Mouse (Mus musculus) ES-E14 (cell line): ENCODE data around the gene Bcar3. TPM values are rescaled to one million over a fixed set of nuclear protein-coding genes. Genes with fewer than 3 reads are reported as not detected.

Source experiments
- DNase-seq: peaks from one replicate; pipeline ENCODE4 v3.0.0-alpha.2; 2013; ENCODE audit warnings: low read depth, low spot score
- H3K27ac ChIP-seq: 2 replicates; pipeline ENCODE4 v1.5.1; 2012; ENCODE audit warnings: low read depth, mild to moderate bottlenecking, low read length, moderate library complexity, mixed read lengths; ENCODE audit not compliant: poor library complexity, insufficient read depth, severe bottlenecking
- H3K36me3 ChIP-seq: 2 replicates; pipeline ENCODE4 v1.6.1; 2012; ENCODE audit warnings: mild to moderate bottlenecking, low read length, moderate library complexity, mixed read lengths; ENCODE audit not compliant: control insufficient read depth, poor library complexity, insufficient read depth, severe bottlenecking
- H3K4me1 ChIP-seq, 2 experiments: fragments of 150-350 bp in 1 of 2; sonication (generic) in 1 of 2; 2 replicates each; pipeline ENCODE4 v1.6.1; 2012; ENCODE audit warnings: low read length in 2 of 2, mild to moderate bottlenecking in 1 of 2, mixed read lengths in 1 of 2; ENCODE audit not compliant: control insufficient read depth in 2 of 2, insufficient read depth in 2 of 2, poor library complexity in 1 of 2
- H3K4me3 ChIP-seq, 2 experiments: fragments of 150-350 bp in 1 of 2; sonication (generic) in 1 of 2; 2 replicates each; pipeline ENCODE4 v1.5.1; 2012; ENCODE audit warnings: low read length in 2 of 2, low read depth in 1 of 2, mild to moderate bottlenecking in 1 of 2, mixed read lengths in 1 of 2; ENCODE audit not compliant: insufficient read depth in 1 of 2, poor library complexity in 1 of 2, severe bottlenecking in 1 of 2
- H3K9ac ChIP-seq: 2 replicates; pipeline ENCODE4 v1.6.1; 2012; ENCODE audit warnings: low read depth, mild to moderate bottlenecking, low read length, mixed read lengths; ENCODE audit not compliant: poor library complexity, insufficient read depth, severe bottlenecking
- H3K9me3 ChIP-seq: fragments of 150-350 bp; sonication (generic); 2 replicates; pipeline ENCODE4 v1.6.1; 2012; ENCODE audit warnings: low read depth, mild to moderate bottlenecking, low read length; ENCODE audit not compliant: control insufficient read depth, insufficient read depth
- CHD2 ChIP-seq: IDR thresholded peaks from 2 replicates; pipeline ENCODE4 v1.6.1; 2014; ENCODE audit warnings: mild to moderate bottlenecking, low read depth, low read length, inconsistent platforms
- HCFC1 ChIP-seq: IDR thresholded peaks from 2 replicates; pipeline ENCODE4 v1.6.1; 2012; ENCODE audit warnings: low read length, inconsistent platforms, borderline replicate concordance; ENCODE audit not compliant: insufficient read depth
- MAFK ChIP-seq: IDR thresholded peaks from 2 replicates; pipeline ENCODE4 v1.6.1; 2014; ENCODE audit warnings: mild to moderate bottlenecking, low read depth, low read length, inconsistent platforms; ENCODE audit not compliant: insufficient read depth
- ZC3H11A ChIP-seq: IDR thresholded peaks from 2 replicates; pipeline ENCODE4 v1.6.1; 2012; ENCODE audit warnings: low read depth, mild to moderate bottlenecking, inconsistent platforms, low read length, borderline replicate concordance
- ZNF384 ChIP-seq: IDR thresholded peaks from 2 replicates; pipeline ENCODE4 v1.6.1; 2012; ENCODE audit warnings: low read depth, low read length, inconsistent platforms
- in situ Hi-C, 2 experiments: fragments of 600-800 bp; cut with MboI; formaldehyde crosslinking; loops; one replicate each; pipeline ENCODE4 v1.15.1; 2025; ENCODE audit warnings: low sequenced_read_pairs in 2 of 2, inconsistent platforms in 1 of 2; ENCODE audit not compliant: unreplicated experiment in 2 of 2
- total RNA-seq: library from RNA; depleted of rRNA; stranded (reverse); fragments of 300-350 nt; gene quantifications from 2 replicates; pipeline ENCODE4 v1.2.3, GENCODE M21; 2012

Gene Bcar3
- total RNA-seq, 1 experiment: 24.5 TPM

DNA sequence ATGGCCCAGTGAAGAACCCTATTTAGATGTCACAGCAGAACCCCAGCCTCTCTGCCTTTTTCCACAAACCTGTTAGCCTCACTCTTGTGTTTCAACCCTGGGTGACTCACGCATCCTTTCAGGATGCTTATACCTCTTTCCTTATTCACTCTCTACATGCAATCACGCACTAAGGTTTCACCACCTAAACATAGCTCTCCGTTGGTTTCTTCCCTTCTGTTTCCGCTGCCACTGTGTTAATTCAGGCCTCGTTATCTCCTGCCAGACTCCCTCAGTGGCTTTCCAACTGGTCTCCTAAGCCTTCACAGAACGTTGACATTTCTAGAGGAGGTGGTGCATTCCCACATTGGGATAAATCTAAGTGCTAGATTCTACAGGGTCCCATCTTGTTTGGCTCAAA, 196.6 kb downstream of the Bcar3 start:
- Histone ChIP-seq H3K9ac (no peak overlapping the region), H3K9me3 (no peaks in the 10 kb centered on the region), H3K36me3 (no peaks in the 10 kb centered on the region; the same call in 1 of the 2 replicates), H3K4me3 (no peak overlapping the region), H3K4me1 (peaks cover 2 to 14% of the 10 kb centered on the region in 2 experiments), H3K27ac (no peak overlapping the region)
- DNase-seq: no peak
- in situ Hi-C loops: no loop called here
- no peak for TF ChIP-seq HCFC1
- no peak for TF ChIP-seq ZNF384
- TF ChIP-seq ZC3H11A: no peak
- no peak for TF ChIP-seq MAFK
- no peak for TF ChIP-seq CHD2

DNA sequence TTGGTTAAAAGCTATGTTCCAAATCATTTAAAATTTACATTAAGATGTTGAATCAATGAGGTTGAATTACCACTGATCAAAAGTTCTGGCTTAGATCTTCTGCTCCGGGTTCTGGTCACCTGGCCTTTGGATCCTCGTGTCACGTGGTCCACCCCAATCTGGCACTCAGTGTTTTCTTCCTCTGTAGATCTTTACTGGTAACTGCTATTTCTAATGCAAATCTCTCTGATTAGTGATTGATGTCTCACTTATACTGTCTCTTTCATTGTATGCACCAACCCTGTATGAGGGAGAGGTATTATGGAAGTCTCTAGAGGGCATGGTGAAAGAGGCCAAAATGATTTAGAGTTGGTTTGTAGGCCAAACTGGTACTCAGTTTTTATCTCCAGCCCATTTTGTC, 198.1 kb downstream of the Bcar3 start:
- Histone ChIP-seq H3K4me3 (no peak overlapping the region), H3K36me3 (no peaks in the 10 kb centered on the region; the same call in 1 of the 2 replicates), H3K27ac (no peak overlapping the region), H3K9ac (no peak overlapping the region), H3K9me3 (no peaks in the 10 kb centered on the region), H3K4me1 (peaks cover 3 to 12% of the 10 kb centered on the region in 2 experiments; a peak in 3 of 4 replicates)
- in situ Hi-C loops: no loop called here
- DNase-seq: no peak
- no peak for TF ChIP-seq CHD2
- no peak for TF ChIP-seq MAFK

DNA sequence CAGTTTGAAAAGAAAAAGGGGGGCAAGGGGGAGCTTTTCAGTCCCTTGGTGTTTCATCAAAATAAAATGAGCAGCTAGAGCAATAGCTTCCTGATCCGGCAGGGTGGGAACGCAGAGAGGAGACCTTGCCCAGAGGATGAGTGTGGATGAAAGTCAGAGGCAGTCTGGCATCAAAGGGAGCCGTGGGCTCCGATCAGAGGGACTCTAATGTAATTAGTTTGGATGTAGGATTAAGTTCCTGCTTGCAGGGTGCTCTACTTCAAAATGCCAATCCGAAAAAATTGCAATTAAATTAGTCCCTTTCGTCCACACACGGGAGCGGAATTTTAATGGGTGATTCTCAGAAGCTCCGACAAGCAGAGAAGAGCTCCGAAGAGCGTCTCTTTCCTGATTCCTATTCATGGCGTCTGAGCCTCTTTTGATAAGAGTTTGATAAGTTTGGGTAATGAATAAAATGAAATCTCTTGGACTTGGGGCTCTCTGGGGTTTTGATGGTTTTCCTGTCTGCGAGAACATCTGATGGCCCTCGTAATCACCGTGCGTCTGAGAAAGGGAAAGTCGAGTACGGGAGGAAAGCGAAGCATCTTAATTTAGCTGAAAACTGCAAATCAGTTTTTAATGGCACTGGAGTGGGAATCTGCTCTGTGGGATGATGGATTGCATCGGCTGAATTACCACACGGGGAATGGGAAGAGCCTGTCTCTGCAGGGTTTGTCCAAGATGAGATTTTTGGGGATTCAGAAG, 199.1 kb downstream of the Bcar3 start:
- no peak overlapping the region for H3K9ac ChIP-seq
- peaks cover 6 to 14% of the 10 kb centered on the region in 2 experiments; a peak in 3 of 4 replicates for H3K4me1 ChIP-seq
- no peak overlapping the region for H3K4me3 ChIP-seq
- in situ Hi-C loops: no loop called here
- no peaks in the 10 kb centered on the region for H3K9me3 ChIP-seq
- no peak overlapping the region for H3K27ac ChIP-seq
- no peak for DNase-seq
- no peaks in the 10 kb centered on the region; the same call in 1 of the 2 replicates for H3K36me3 ChIP-seq
- TF ChIP-seq CHD2: no peak

DNA sequence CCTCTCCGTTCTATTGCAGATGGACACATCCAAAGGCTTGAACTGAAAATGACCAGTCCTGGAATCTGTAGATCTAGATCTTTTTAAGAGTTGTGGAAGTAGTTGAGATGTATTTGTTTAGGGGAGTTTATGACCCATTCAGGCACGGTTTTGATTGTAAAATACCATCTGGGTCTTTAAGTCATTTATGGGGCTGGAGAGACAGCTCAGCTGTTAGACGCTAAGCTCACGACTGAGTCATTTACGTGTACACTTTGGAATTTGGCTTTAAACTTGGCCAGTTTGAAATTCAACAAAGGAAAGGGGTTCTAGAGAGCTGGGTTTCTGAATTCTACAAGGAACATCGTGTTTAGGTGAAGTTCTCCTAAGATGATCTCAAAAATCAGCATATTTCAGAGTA, 200.8 kb downstream of the Bcar3 start:
- in situ Hi-C loops: no loop called here
- peaks cover 6 to 12% of the 10 kb centered on the region in 2 experiments; a peak in 3 of 4 replicates for H3K4me1 ChIP-seq
- TF ChIP-seq CHD2: no peak
- no peak for TF ChIP-seq HCFC1
- TF ChIP-seq MAFK: no peak
- TF ChIP-seq ZNF384: no peak
- no peak for TF ChIP-seq ZC3H11A

DNA sequence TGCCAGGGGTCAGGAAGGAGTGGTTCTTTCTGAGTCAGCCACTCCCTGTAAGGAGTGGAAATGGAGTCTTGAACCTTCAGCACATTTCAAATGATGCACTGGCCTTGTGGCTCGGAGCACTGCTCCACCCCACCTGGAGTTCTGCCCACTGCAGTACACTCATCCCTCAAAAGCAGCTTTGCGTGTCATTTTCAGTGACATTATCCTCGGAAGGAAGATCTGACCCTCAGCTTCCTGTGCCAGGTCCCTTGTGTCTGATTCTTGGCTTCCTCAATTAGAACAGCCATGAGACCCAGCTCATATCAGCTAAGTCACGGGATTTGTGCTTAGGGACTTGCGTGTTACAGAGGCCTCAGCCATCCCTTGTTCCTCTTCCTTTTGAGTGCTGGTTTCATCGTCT, 203.9 kb downstream of the Bcar3 start:
- no peak overlapping the region for H3K27ac ChIP-seq
- no peaks in the 10 kb centered on the region; the same call in 1 of the 2 replicates for H3K36me3 ChIP-seq
- H3K9me3 ChIP-seq: no peaks in the 10 kb centered on the region
- no peak overlapping the region for H3K9ac ChIP-seq
- no peak for TF ChIP-seq CHD2
- TF ChIP-seq ZC3H11A: no peak
- no peak for TF ChIP-seq MAFK
- TF ChIP-seq HCFC1: no peak
- no peak for TF ChIP-seq ZNF384
- no peak overlapping the region for H3K4me3 ChIP-seq
- no peak for DNase-seq
- in situ Hi-C loops: no loop called here
- peaks cover 6 to 12% of the 10 kb centered on the region in 2 experiments; a peak in 3 of 4 replicates for H3K4me1 ChIP-seq

More for the DNA sequence above, 200.8 kb downstream of the Bcar3 start:
- no peak for DNase-seq
- H3K27ac ChIP-seq: no peak overlapping the region
- H3K36me3 ChIP-seq: no peaks in the 10 kb centered on the region; the same call in 1 of the 2 replicates
- no peak overlapping the region for H3K4me3 ChIP-seq
- H3K9me3 ChIP-seq: no peaks in the 10 kb centered on the region
- H3K9ac ChIP-seq: no peak overlapping the region
